Mouse (Mus musculus): ENCODE measurements around the gene Plxnb1.

DNA sequence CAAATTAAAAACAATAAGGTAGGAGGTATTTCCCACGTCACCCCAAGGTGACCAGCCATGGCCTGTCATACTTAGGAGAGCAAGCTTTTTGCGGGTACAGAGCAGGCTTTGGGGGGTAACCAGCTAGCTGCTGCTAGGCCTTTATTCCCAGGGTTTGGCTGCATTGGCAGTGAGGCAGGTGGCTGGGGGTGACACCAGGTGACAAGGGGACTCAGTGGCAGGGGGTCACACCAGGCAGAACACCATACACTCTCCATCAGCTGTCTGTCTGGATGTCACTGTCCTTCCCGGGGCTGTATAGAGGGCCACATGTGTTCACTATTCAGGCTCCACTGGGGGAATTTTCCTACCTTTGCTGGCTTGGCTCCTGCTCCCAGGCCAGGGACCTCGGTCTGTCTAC is 38.3 kb upstream of the Plxnb1 start:
- no peak for TF ChIP-seq POLR2A (IDR thresholded peaks at IDR 0.05; ENCODE audit: extremely low read depth, insufficient read depth, low read length)
- TF ChIP-seq CTCF (IDR thresholded peaks at IDR 0.05; ENCODE audit: extremely low read depth, insufficient read depth, low read length): no peak

Measured in cortical plate, adult 2 months (tissue).